Mouse (Mus musculus): Measurements from ENCODE around the gene Gm49340. TPM values are rescaled to one million over a fixed set of nuclear protein-coding genes. Genes with fewer than 3 reads are reported as not detected.

Gm49340 gene
- polyA plus RNA-seq, 1 experiment from 2014 or later = not detected

GRCm38 (mm10) chr11:73323906-73324830 lies 5.4 kb upstream of the Gm49340 start:
- Histone ChIP-seq H3K9me3 (replicated peaks) (no peaks in the 10 kb centered on the region), H3K27ac (replicated peaks) (no peak overlapping the region), H3K9ac (no peak overlapping the region), H3K27me3 (no peaks in the 10 kb centered on the region), H3K4me2 (replicated peaks) (no peak overlapping the region), H3K4me1 (0 out of 2 replicates have a peak, but pooled peaks cover 3% of the 10 kb centered on the region), H3K4me3 (replicated peaks) (no peak overlapping the region), H3K36me3 (no peaks in the 10 kb centered on the region)
- 60% methylated on average over 9 of the region's 9 CpGs for WGBS
- no peak for ATAC-seq (ENCODE audit: insufficient number of reproducible peaks, low FRiP score, low TSS enrichment, low read depth)

- Histone ChIP-seq H3K9ac (no peak overlapping the region), H3K9me3 (replicated peaks) (no peaks in the 10 kb centered on the region), H3K4me1 (0 out of 2 replicates have a peak, but pooled peaks cover 3% of the 10 kb centered on the region), H3K4me2 (replicated peaks) (no peak overlapping the region), H3K27me3 (no peaks in the 10 kb centered on the region), H3K27ac (replicated peaks) (no peak overlapping the region), H3K36me3 (no peaks in the 10 kb centered on the region), H3K4me3 (replicated peaks) (no peak overlapping the region)
- 22% methylated on average over 12 of the region's 12 CpGs for WGBS
- ATAC-seq (ENCODE audit: insufficient number of reproducible peaks, low FRiP score, low TSS enrichment, low read depth) = no peak
These were observed 3.1 kb upstream of the Gm49340 start for GRCm38 (mm10) chr11:73326485-73326886.

DNA sequence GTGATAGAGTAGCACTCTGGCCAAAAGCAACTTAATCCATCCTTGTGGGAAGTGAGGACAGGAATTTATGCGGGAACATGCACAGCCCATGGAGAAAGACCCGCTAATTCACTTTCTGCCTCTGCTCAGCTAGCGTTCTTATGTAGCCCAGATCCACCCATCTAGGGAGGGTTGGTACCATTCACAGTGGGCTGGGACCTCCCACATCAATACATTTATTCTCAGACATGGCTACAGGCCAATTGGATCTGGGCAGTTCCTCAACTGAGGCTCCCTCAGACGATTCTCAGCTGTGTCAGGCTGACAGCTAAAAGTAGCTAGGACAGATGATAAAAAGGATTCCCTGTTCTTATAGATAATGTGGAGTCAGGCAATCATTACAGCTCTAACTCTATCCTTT lies 2.2 kb upstream of the Gm49340 start:
- no peak overlapping the region for H3K9ac ChIP-seq
- 58% methylated on average over 4 of the region's 4 CpGs for WGBS
- H3K4me1 ChIP-seq = 0 out of 2 replicates have a peak, but pooled peaks cover 3% of the 10 kb centered on the region
- no peak for ATAC-seq (ENCODE audit: insufficient number of reproducible peaks, low FRiP score, low TSS enrichment, low read depth)
- H3K27me3 ChIP-seq = no peaks in the 10 kb centered on the region
- H3K27ac ChIP-seq (replicated peaks) = no peak overlapping the region
- H3K9me3 ChIP-seq (replicated peaks) = no peaks in the 10 kb centered on the region
- no peaks in the 10 kb centered on the region for H3K36me3 ChIP-seq
- no peak overlapping the region for H3K4me2 ChIP-seq (replicated peaks)
- H3K4me3 ChIP-seq (replicated peaks) = no peak overlapping the region

DNA sequence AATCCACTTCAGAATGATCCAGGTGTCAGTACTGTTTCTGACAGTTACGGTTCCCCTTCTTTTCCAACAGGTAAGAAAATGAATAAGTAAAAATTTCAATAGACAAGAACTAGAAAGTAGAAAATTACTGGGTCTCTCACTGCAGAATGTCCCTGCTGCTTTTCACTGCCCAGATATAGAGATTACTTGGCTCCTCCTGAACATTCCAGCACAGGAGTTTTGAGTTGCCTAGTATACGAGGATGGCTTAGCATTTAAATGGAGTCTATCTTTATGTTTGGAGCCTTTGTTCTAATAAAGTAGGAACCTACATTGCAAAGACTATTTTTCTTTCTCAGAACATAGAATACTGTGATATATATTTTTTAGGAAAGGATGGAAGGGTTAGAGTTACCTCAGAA lies 3.8 kb downstream of the Gm49340 start:
- no peak for ATAC-seq (ENCODE audit: insufficient number of reproducible peaks, low FRiP score, low TSS enrichment, low read depth)
- H3K27ac ChIP-seq (replicated peaks) = no peak overlapping the region
- 72% methylated on average over 2 of the region's 2 CpGs for WGBS
- no peak overlapping the region for H3K9ac ChIP-seq
- H3K4me3 ChIP-seq (replicated peaks) = no peak overlapping the region
- H3K4me1 ChIP-seq = no peaks in the 10 kb centered on the region
- H3K9me3 ChIP-seq (replicated peaks) = no peaks in the 10 kb centered on the region
- no peaks in the 10 kb centered on the region for H3K36me3 ChIP-seq
- H3K4me2 ChIP-seq (replicated peaks) = no peak overlapping the region
- no peaks in the 10 kb centered on the region for H3K27me3 ChIP-seq

DNA sequence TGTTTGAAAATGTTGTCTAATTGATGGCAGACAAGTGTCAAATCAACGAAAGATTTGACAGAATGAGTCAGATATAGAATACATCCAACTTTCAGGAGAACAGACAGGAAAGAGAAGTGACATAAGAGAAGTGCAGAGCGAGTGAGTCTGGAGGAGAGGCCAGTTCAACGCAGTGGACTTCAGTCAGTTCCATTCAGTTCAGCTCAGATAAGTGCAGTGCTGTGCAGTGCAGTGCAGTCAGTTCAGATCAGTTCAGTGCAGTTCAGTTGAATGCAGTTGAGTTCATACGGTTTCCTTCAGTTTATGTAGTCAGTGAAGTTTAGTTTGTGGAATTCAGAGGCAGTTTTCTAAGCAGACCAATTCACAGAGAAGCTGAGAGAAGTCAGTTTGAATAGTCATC lies 7.4 kb downstream of the Gm49340 start:
- Histone ChIP-seq H3K9ac (no peak overlapping the region), H3K27ac (replicated peaks) (no peak overlapping the region), H3K4me3 (replicated peaks) (no peak overlapping the region), H3K36me3 (no peaks in the 10 kb centered on the region), H3K4me1 (no peaks in the 10 kb centered on the region), H3K27me3 (no peaks in the 10 kb centered on the region), H3K4me2 (replicated peaks) (no peak overlapping the region), H3K9me3 (replicated peaks) (no peaks in the 10 kb centered on the region)
- no peak for ATAC-seq (ENCODE audit: insufficient number of reproducible peaks, low FRiP score, low TSS enrichment, low read depth)
- WGBS = 73% methylated on average over 4 of the region's 4 CpGs

DNA sequence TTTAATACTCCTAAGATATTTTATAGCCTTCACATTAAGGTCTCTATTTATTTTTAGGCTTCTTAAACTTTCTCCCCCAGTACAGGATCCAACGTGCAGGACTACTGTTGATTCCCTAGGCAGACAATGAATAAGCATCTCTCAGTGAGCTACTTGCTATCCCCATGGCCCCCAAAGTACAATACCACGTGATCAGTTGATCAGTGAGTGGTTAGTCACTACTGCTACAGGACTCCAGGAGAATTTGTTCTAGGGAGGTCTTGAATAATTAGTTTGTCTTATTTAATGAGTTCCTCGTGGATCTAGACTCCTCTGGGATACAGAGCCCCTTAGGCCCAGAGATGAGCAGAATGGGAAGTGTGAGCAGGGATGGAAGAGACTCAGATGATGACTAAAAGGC lies 20.9 kb downstream of the Gm49340 start, which contains the start of gene Olfr20:
TSS of gene Olfr20 (plus strand) at position 301 of the 400 bp plus-strand sequence.
- no peak for ATAC-seq (ENCODE audit: insufficient number of reproducible peaks, low FRiP score, low TSS enrichment, low read depth)
- Histone ChIP-seq H3K4me1 (no peaks in the 10 kb centered on the region), H3K27ac (replicated peaks) (no peak within 1 kb of the TSS), H3K27me3 (no peaks in the 10 kb centered on the region), H3K4me2 (replicated peaks) (no peak within 1 kb of the TSS), H3K36me3 (no peaks in the 10 kb centered on the region), H3K9me3 (replicated peaks) (no peaks in the 10 kb centered on the region), H3K9ac (no peak within 1 kb of the TSS), H3K4me3 (replicated peaks) (no peak within 1 kb of the TSS)
- 42% methylated on average over 3 of the region's 3 CpGs for WGBS

DNA sequence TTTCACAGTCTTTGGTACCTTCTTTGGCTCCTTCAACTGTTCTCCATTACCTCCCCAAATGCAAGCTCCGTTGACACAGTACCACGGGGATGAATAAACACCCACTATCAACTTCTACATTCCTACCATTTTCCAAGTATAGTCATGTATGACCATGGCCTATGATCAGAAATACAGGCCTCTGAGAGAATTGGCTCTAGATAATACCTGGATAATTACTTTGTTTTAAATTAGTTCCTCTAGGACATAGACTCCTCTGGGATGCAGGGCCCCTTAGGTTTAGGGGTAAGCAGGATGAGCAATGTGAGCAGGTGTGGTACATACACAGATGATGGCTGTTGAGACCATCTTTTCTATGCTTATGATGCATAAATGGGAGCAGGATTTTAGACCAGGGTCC lies 41.4 kb downstream of the Gm49340 start, which contains the start of gene Olfr376:
TSS of gene Olfr376 (plus strand) at position 301 of the 400 bp plus-strand sequence.
- no peak within 1 kb of the TSS for H3K9ac ChIP-seq
- H3K36me3 ChIP-seq = no peaks in the 10 kb centered on the region
- H3K4me1 ChIP-seq = no peaks in the 10 kb centered on the region
- no peak within 1 kb of the TSS for H3K27ac ChIP-seq (replicated peaks)
- 90% methylated on average over 2 of the region's 2 CpGs for WGBS
- H3K9me3 ChIP-seq (replicated peaks) = no peaks in the 10 kb centered on the region
- no peak within 1 kb of the TSS for H3K4me2 ChIP-seq (replicated peaks)
- H3K4me3 ChIP-seq (replicated peaks) = no peak within 1 kb of the TSS
- ATAC-seq (ENCODE audit: insufficient number of reproducible peaks, low FRiP score, low TSS enrichment, low read depth) = no peak
- H3K27me3 ChIP-seq = no peaks in the 10 kb centered on the region

- H3K9me3 ChIP-seq (replicated peaks) = no peaks in the 10 kb centered on the region
- H3K4me3 ChIP-seq (replicated peaks) = no peak overlapping the region
- no peaks in the 10 kb centered on the region for H3K36me3 ChIP-seq
- no peaks in the 10 kb centered on the region for H3K4me1 ChIP-seq
- H3K27ac ChIP-seq (replicated peaks) = no peak overlapping the region
- no peak overlapping the region for H3K9ac ChIP-seq
- ATAC-seq (ENCODE audit: insufficient number of reproducible peaks, low FRiP score, low TSS enrichment, low read depth) = no peak
- WGBS = 62% methylated on average over 4 of the region's 4 CpGs
- no peaks in the 10 kb centered on the region for H3K27me3 ChIP-seq
- no peak overlapping the region for H3K4me2 ChIP-seq (replicated peaks)
These were observed 65.8 kb downstream of the Gm49340 start for GRCm38 (mm10) chr11:73395374-73395773.

DNA sequence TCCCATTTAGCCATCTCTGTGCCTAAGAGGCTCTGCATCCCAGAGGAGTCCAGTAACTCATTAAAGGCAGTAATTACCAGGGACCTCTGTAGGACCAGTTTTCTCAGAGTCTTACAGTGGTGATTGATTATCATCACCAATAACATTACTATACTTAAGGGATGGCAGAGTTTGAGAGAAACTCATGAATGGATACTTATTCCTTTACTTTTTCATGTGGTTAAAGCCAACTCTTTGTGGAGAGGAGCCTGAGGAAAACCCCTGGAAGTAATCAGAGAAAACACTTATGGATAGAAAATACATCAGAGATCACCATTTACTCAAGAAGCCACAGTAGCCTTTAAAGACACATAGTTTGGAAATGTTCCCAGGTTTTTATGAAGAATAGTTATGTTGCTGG lies 70.0 kb downstream of the Gm49340 start, which contains the start of gene Olfr1:
TSS of gene Olfr1 (minus strand) at position 101 of the 400 bp plus-strand sequence.
- Histone ChIP-seq H3K36me3 (no peaks in the 10 kb centered on the region), H3K9me3 (replicated peaks) (no peaks in the 10 kb centered on the region), H3K27ac (replicated peaks) (no peak within 1 kb of the TSS), H3K4me3 (replicated peaks) (no peak within 1 kb of the TSS), H3K9ac (no peak within 1 kb of the TSS), H3K27me3 (no peaks in the 10 kb centered on the region), H3K4me1 (no peaks in the 10 kb centered on the region), H3K4me2 (replicated peaks) (no peak within 1 kb of the TSS)
- no peak for ATAC-seq (ENCODE audit: insufficient number of reproducible peaks, low FRiP score, low TSS enrichment, low read depth)

Other genes starting within 250 kb of the Gm49340 start
- gene Itgae, start 239.2 kb upstream of the Gm49340 start, polyA plus RNA-seq (2015; fragmentation: Nextera tagmentation; extraction: Ambion mirVana) = 0.28 and 0.40 TPM in 2 replicates
- 10.9 and 11.5 TPM in 2 replicates for gene Haspin, start 191.4 kb upstream of the Gm49340 start, polyA plus RNA-seq (2015; fragmentation: Nextera tagmentation; extraction: Ambion mirVana)
- 0.98 and 1.0 TPM in 2 replicates for gene P2rx5, start 169.3 kb upstream of the Gm49340 start, polyA plus RNA-seq (2015; fragmentation: Nextera tagmentation; extraction: Ambion mirVana)
- 91.9 and 100 TPM in 2 replicates for gene Emc6, start 152.7 kb upstream of the Gm49340 start, polyA plus RNA-seq (2015; fragmentation: Nextera tagmentation; extraction: Ambion mirVana)
- 210 and 221 TPM in 2 replicates for gene Tax1bp3, start 152.7 kb upstream of the Gm49340 start, polyA plus RNA-seq (2015; fragmentation: Nextera tagmentation; extraction: Ambion mirVana)
- gene Ctns, start 130.7 kb upstream of the Gm49340 start, polyA plus RNA-seq (2015; fragmentation: Nextera tagmentation; extraction: Ambion mirVana) = 23.0 and 25.5 TPM in 2 replicates
- gene Shpk, start 130.3 kb upstream of the Gm49340 start, polyA plus RNA-seq (2015; fragmentation: Nextera tagmentation; extraction: Ambion mirVana) = 2.7 and 2.9 TPM in 2 replicates
- gene Trpv1, start 95.4 kb upstream of the Gm49340 start, polyA plus RNA-seq (2015; fragmentation: Nextera tagmentation; extraction: Ambion mirVana) = 0.24 and 0.34 TPM in 2 replicates
- 0.84 and 0.87 TPM in 2 replicates for gene Trpv3, start 62.4 kb upstream of the Gm49340 start, polyA plus RNA-seq (2015; fragmentation: Nextera tagmentation; extraction: Ambion mirVana)
- gene Aspa, start 145 bp upstream of the Gm49340 start, polyA plus RNA-seq (2015; fragmentation: Nextera tagmentation; extraction: Ambion mirVana) = 2.0 and 2.4 TPM in 2 replicates
- not detected in 2 replicates for gene Spata22, start within 50 bp of the Gm49340 start, polyA plus RNA-seq (2015; fragmentation: Nextera tagmentation; extraction: Ambion mirVana)
- gene Olfr20, start 21.0 kb downstream of the Gm49340 start, polyA plus RNA-seq (2015; fragmentation: Nextera tagmentation; extraction: Ambion mirVana) = not detected in 2 replicates
- 0.13 and 0.17 TPM in 2 replicates for gene Olfr376, start 41.5 kb downstream of the Gm49340 start, polyA plus RNA-seq (2015; fragmentation: Nextera tagmentation; extraction: Ambion mirVana)
- 0.08 TPM in 1 of 2 replicates, not detected in the other for gene Olfr1, start 69.9 kb downstream of the Gm49340 start, polyA plus RNA-seq (2015; fragmentation: Nextera tagmentation; extraction: Ambion mirVana)
- gene Olfr378, start 98.7 kb downstream of the Gm49340 start, polyA plus RNA-seq (2015; fragmentation: Nextera tagmentation; extraction: Ambion mirVana) = not detected in 2 replicates
- 0.17 TPM in 1 of 2 replicates, not detected in the other for gene Olfr380, start 127.8 kb downstream of the Gm49340 start, polyA plus RNA-seq (2015; fragmentation: Nextera tagmentation; extraction: Ambion mirVana)
- not detected in 2 replicates for gene Olfr381, start 161.9 kb downstream of the Gm49340 start, polyA plus RNA-seq (2015; fragmentation: Nextera tagmentation; extraction: Ambion mirVana)
- gene Olfr382, start 187.5 kb downstream of the Gm49340 start, polyA plus RNA-seq (2015; fragmentation: Nextera tagmentation; extraction: Ambion mirVana) = not detected in 2 replicates